Mouse (Mus musculus): ENCODE results near the gene Pde9a. TPM values are rescaled to one million over a fixed set of nuclear protein-coding genes. Genes with fewer than 3 reads are reported as not detected.

The Pde9a gene
- total RNA-seq (2023): 1.2 TPM in 1 of 2 replicates, not detected in the other

GRCm38 (mm10) chr17:31385671-31386665 lies at the start of gene Pde9a:
Gene Pde9a (plus strand): TSS chr17:31386210.

DNA sequence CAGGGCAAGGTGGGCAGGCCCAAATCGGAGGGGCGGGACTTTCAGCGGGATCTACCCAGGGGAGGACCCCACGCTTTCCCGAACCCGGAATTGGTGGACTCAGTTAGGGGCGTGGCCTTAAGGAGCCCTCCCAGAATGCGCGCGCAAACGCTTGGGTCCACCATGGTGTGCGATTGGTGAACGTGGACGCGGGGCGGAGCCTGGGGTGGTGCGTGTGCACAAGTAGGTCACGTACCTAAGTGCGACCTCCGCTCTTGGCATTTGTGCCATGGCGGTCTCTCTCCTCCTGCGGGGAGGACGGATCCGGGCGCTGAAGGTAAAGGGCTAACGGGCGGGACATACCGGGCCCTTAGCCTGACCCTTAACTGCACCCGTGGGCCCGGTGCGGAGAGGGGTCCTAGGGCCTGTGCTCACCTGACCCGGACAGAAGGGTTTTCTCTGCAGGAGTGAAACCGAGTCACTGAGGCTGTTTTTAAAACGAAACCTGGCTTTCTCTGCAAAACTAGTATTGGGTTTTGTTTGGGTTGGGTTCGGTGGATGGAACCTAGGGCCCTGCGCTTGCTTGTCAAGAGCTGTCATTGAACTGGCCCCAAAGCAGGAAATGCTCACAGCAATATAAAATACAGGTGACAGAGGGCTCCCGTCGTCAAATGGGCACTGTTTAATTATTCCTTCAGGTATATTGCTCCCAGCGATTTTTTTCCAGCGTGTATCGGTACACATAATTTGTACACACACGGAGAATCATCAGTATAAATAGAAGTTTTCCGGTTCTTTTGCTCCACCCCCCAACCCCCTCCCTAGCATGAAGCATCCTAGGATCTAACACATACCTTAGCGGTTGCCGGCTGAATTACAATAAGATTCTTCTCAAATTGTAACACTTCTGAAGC lies 134.2 kb downstream of the Pde9a start, which contains the start of the genes Wdr4 and Ndufv3:
TSS of gene Wdr4 (minus strand) at position 35 of the 893 bp plus-strand sequence.
TSS of gene Ndufv3 (plus strand) at position 170 of the 893 bp plus-strand sequence.

Other genes with a start within 250 kb of the Pde9a start
- gene Tff2, start 241.9 kb upstream of the Pde9a start, total RNA-seq (2023): not detected in 2 replicates
- gene Tff1, start 220.9 kb upstream of the Pde9a start, total RNA-seq (2023): not detected in 2 replicates
- 1.7 and 2.9 TPM in 2 replicates for gene Tmprss3, start 187.2 kb upstream of the Pde9a start, total RNA-seq (2023)
- 4.2 and 5.4 TPM in 2 replicates for gene Ubash3a, start 178.3 kb upstream of the Pde9a start, total RNA-seq (2023)
- 3.3 and 3.4 TPM in 2 replicates for gene Rsph1, start 108.8 kb upstream of the Pde9a start, total RNA-seq (2023)
- 28.5 and 37.9 TPM in 2 replicates for gene Slc37a1, start 99.4 kb upstream of the Pde9a start, total RNA-seq (2023)
- 7.3 and 16.8 TPM in 2 replicates for gene Wdr4, start 133.8 kb downstream of the Pde9a start, total RNA-seq (2023)
- gene Ndufv3, start 133.9 kb downstream of the Pde9a start, total RNA-seq (2023): 84.2 and 91.2 TPM in 2 replicates
- 70.1 and 80.5 TPM in 2 replicates for gene Pknox1, start 178.5 kb downstream of the Pde9a start, total RNA-seq (2023)